In the genomic region with DNA sequence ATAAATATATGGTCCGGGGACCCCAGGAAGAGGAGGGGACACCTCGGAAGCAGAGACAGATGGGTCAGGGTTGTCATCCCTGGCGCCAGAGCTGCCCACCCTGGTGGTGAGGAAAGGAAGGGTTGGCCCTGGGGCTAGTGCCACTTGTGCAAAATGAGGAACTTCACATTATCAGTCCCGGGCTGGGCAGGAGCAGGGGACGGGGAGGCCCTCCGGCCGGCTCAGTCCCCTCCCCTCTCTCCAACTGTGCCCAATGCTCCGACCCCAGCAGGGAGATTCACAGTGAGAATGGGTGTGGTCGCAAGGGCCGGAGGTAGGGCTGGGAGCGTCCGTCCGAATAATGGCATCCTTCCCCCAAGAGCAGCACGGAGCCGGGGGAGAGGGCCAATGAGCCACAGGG, we compare ENCODE assay signal across 8 mouse cellular contexts. TPM values are rescaled to one million over a fixed set of nuclear protein-coding genes. Genes with fewer than 3 reads are reported as not detected.
DNase-seq lines count a peak whose midpoint lies in the region; ATAC-seq lines count a peak whose summit lies in the region.

No protein-coding gene starts in this region.

- H3K4me3 ChIP-seq in lung, embryonic 16.5 days (ENCODE audit: low read length) = peak overlapping the region; percentile 75
- peak overlapping the region; percentile 60 for H3K4me3 ChIP-seq in embryonic facial prominence, embryonic 13.5 days
- H3K4me3 ChIP-seq in hindbrain, embryonic 16.5 days (ENCODE audit: low read length) = peak overlapping the region; percentile 34
- peak overlapping the region; percentile 24 for H3K4me3 ChIP-seq in neural tube, embryonic 14.5 days (ENCODE audit: low read depth, low read length)

- peak overlapping the region; percentile 49; the same call in 1 of the 2 replicates for H3K27ac ChIP-seq in lung, embryonic 16.5 days (ENCODE audit: low read length)
- H3K27ac ChIP-seq in embryonic facial prominence, embryonic 13.5 days = no peak overlapping the region
- no peak overlapping the region for H3K27ac ChIP-seq in hindbrain, embryonic 16.5 days (ENCODE audit: low read depth, low read length)
- H3K27ac ChIP-seq in neural tube, embryonic 14.5 days (ENCODE audit: low read depth, low read length) = no peak overlapping the region

- H3K27me3 ChIP-seq in lung, embryonic 16.5 days (ENCODE audit: control insufficient read depth, insufficient read depth, low read depth, low read length) = peaks cover 27% of the 10 kb centered on the region
- H3K27me3 ChIP-seq in embryonic facial prominence, embryonic 13.5 days = peaks cover 75% of the 10 kb centered on the region
- peaks cover 58% of the 10 kb centered on the region for H3K27me3 ChIP-seq in hindbrain, embryonic 16.5 days (replicated peaks; ENCODE audit: control insufficient read depth, insufficient read depth, low read length)
- peaks cover 51% of the 10 kb centered on the region for H3K27me3 ChIP-seq in neural tube, embryonic 14.5 days (ENCODE audit: control insufficient read depth, insufficient read depth, low read length)

- H3K4me2 ChIP-seq in lung, embryonic 16.5 days (ENCODE audit: low read depth, low read length) = peak overlapping the region; percentile 87
- H3K4me2 ChIP-seq in embryonic facial prominence, embryonic 13.5 days = peak overlapping the region; percentile 94
- H3K4me2 ChIP-seq in hindbrain, embryonic 16.5 days (ENCODE audit: low read length) = peak overlapping the region; percentile 52
- peak overlapping the region; percentile 38; the same call in 1 of the 2 replicates for H3K4me2 ChIP-seq in neural tube, embryonic 14.5 days (ENCODE audit: low read depth, low read length)

- H3K36me3 ChIP-seq in lung, embryonic 16.5 days (ENCODE audit: control insufficient read depth, insufficient read depth, low read length) = peaks cover 21% of the 10 kb centered on the region
- peaks cover 47% of the 10 kb centered on the region for H3K36me3 ChIP-seq in embryonic facial prominence, embryonic 13.5 days
- H3K36me3 ChIP-seq in hindbrain, embryonic 16.5 days (ENCODE audit: control insufficient read depth, insufficient read depth, low read length) = peaks cover 9% of the 10 kb centered on the region
- peaks cover 20% of the 10 kb centered on the region; the same call in 1 of the 2 replicates for H3K36me3 ChIP-seq in neural tube, embryonic 14.5 days (ENCODE audit: control insufficient read depth, insufficient read depth, low read length)

- 15% methylated on average over 15 of the region's 15 CpGs for WGBS in lung, embryonic 16.5 days
- 18% methylated on average over 15 of the region's 15 CpGs for WGBS in embryonic facial prominence, embryonic 13.5 days
- WGBS in hindbrain, embryonic 16.5 days = 20% methylated on average over 15 of the region's 15 CpGs
- WGBS in neural tube, embryonic 14.5 days = 15% methylated on average over 15 of the region's 15 CpGs

- H3K9ac ChIP-seq in lung, embryonic 16.5 days (ENCODE audit: low read length) = peak overlapping the region; percentile 87
- peak overlapping the region; percentile 74; the same call in 1 of the 2 replicates for H3K9ac ChIP-seq in embryonic facial prominence, embryonic 13.5 days
- no peak overlapping the region for H3K9ac ChIP-seq in hindbrain, embryonic 16.5 days (ENCODE audit: low read depth, low read length)
- H3K9ac ChIP-seq in neural tube, embryonic 14.5 days (replicated peaks; ENCODE audit: low read depth, low read length) = no peak overlapping the region

- no peak for ATAC-seq in lung, embryonic 16.5 days (ENCODE audit: low read depth)
- ATAC-seq in embryonic facial prominence, embryonic 13.5 days (ENCODE audit: insufficient number of reproducible peaks, insufficient read depth, low FRiP score, low TSS enrichment, low read depth) = no peak
- ATAC-seq in hindbrain, embryonic 16.5 days = no peak
- ATAC-seq in neural tube, embryonic 14.5 days (ENCODE audit: low read depth) = no peak

- H3K4me1 ChIP-seq in lung, embryonic 16.5 days (replicated peaks; ENCODE audit: control insufficient read depth, insufficient read depth, low read length) = peaks cover 45% of the 10 kb centered on the region
- peaks cover 56% of the 10 kb centered on the region for H3K4me1 ChIP-seq in embryonic facial prominence, embryonic 13.5 days
- H3K4me1 ChIP-seq in hindbrain, embryonic 16.5 days (ENCODE audit: control insufficient read depth, insufficient read depth, low read depth, low read length) = peaks cover 30% of the 10 kb centered on the region
- peaks cover 23% of the 10 kb centered on the region for H3K4me1 ChIP-seq in neural tube, embryonic 14.5 days (ENCODE audit: control insufficient read depth, insufficient read depth, low read length)

- no peak for DNase-seq in lung, adult 18-20 months
- DNase-seq in left cerebral cortex, adult 11 months (ENCODE audit: low spot score) = no peak
- DNase-seq in retina, embryonic 14.5 days (ENCODE audit: low spot score) = no peak
- no peak for DNase-seq in adrenal gland, adult 8-10 months

- H3K9me3 ChIP-seq in lung, embryonic 16.5 days (ENCODE audit: control insufficient read depth, low read length) = no peaks in the 10 kb centered on the region
- H3K9me3 ChIP-seq in embryonic facial prominence, embryonic 13.5 days = no peaks in the 10 kb centered on the region
- no peaks in the 10 kb centered on the region for H3K9me3 ChIP-seq in hindbrain, embryonic 16.5 days (ENCODE audit: control insufficient read depth, low read length)
- H3K9me3 ChIP-seq in neural tube, embryonic 14.5 days (ENCODE audit: control insufficient read depth, low read length) = no peaks in the 10 kb centered on the region

RNA-seq across cellular contexts. Expression of a gene that starts 4.6 kb away (rescaled TPM):
- polyA plus RNA-seq in lung, embryonic 16.5 days (2015; fragmentation: Nextera tagmentation; extraction: Ambion mirVana) = 8.4 and 8.5 TPM in 2 replicates
- 8.2 and 9.7 TPM in 2 replicates for polyA plus RNA-seq in embryonic facial prominence, embryonic 13.5 days (2015; fragmentation: Nextera tagmentation; extraction: Ambion mirVana)
- 1.9 and 2.2 TPM in 2 replicates for polyA plus RNA-seq in hindbrain, embryonic 16.5 days (2015; fragmentation: Nextera tagmentation; extraction: Ambion mirVana)
- 0.33 and 2.6 TPM in 2 replicates for polyA plus RNA-seq in neural tube, embryonic 14.5 days (2014; fragmentation: Nextera tagmentation; extraction: Ambion mirVana)
- total RNA-seq in adrenal gland, adult 8-10 months (2022) = 10 to 100 TPM in 2 of 4 experiments, 1 to 10 TPM in 2; 7.7 to 16.5 (median 11.4) TPM

RNA-seq across cellular contexts. Expression of a gene that starts 13.9 kb away (rescaled TPM):
- polyA plus RNA-seq in lung, embryonic 16.5 days (2015; fragmentation: Nextera tagmentation; extraction: Ambion mirVana) = 24.0 and 24.2 TPM in 2 replicates
- 28.7 and 30.4 TPM in 2 replicates for polyA plus RNA-seq in embryonic facial prominence, embryonic 13.5 days (2015; fragmentation: Nextera tagmentation; extraction: Ambion mirVana)
- 14.4 and 14.5 TPM in 2 replicates for polyA plus RNA-seq in hindbrain, embryonic 16.5 days (2015; fragmentation: Nextera tagmentation; extraction: Ambion mirVana)
- 15.3 and 20.7 TPM in 2 replicates for polyA plus RNA-seq in neural tube, embryonic 14.5 days (2014; fragmentation: Nextera tagmentation; extraction: Ambion mirVana)
- 10 to 100 TPM; 22.3 to 28.9 (median 25.9) TPM for total RNA-seq in adrenal gland, adult 8-10 months (2022)

RNA-seq across cellular contexts. Expression of a gene that starts 26.3 kb away (rescaled TPM):
- 17.1 and 17.9 TPM in 2 replicates for polyA plus RNA-seq in lung, embryonic 16.5 days (2015; fragmentation: Nextera tagmentation; extraction: Ambion mirVana)
- 20.8 and 24.5 TPM in 2 replicates for polyA plus RNA-seq in embryonic facial prominence, embryonic 13.5 days (2015; fragmentation: Nextera tagmentation; extraction: Ambion mirVana)
- 15.4 and 15.7 TPM in 2 replicates for polyA plus RNA-seq in hindbrain, embryonic 16.5 days (2015; fragmentation: Nextera tagmentation; extraction: Ambion mirVana)
- 11.4 and 15.6 TPM in 2 replicates for polyA plus RNA-seq in neural tube, embryonic 14.5 days (2014; fragmentation: Nextera tagmentation; extraction: Ambion mirVana)
- total RNA-seq in adrenal gland, adult 8-10 months (2022) = 10 to 100 TPM; 32.3 to 46.1 (median 44.7) TPM

RNA-seq across cellular contexts. Expression of a gene that starts 28.8 kb away (rescaled TPM):
- polyA plus RNA-seq in lung, embryonic 16.5 days (2015; fragmentation: Nextera tagmentation; extraction: Ambion mirVana) = 2.0 and 2.9 TPM in 2 replicates
- 6.0 and 7.1 TPM in 2 replicates for polyA plus RNA-seq in embryonic facial prominence, embryonic 13.5 days (2015; fragmentation: Nextera tagmentation; extraction: Ambion mirVana)
- polyA plus RNA-seq in hindbrain, embryonic 16.5 days (2015; fragmentation: Nextera tagmentation; extraction: Ambion mirVana) = 10.6 and 10.7 TPM in 2 replicates
- polyA plus RNA-seq in neural tube, embryonic 14.5 days (2014; fragmentation: Nextera tagmentation; extraction: Ambion mirVana) = 12.7 and 16.0 TPM in 2 replicates
- 10 to 100 TPM; 39.9 to 74.9 (median 58.7) TPM for total RNA-seq in adrenal gland, adult 8-10 months (2022)

Comparison
In these comparisons a context has a peak if more than half of its experiments do, and no peak if none do; other contexts are left out.
1. H3K4me2 ChIP-seq: peak in every context shown above with its lines; median percentile 94 in embryonic facial prominence, embryonic 13.5 days; 87 in lung, embryonic 16.5 days; 52 in hindbrain, embryonic 16.5 days; 38 in neural tube, embryonic 14.5 days.
2. H3K4me3 ChIP-seq: peak in every context shown above with its lines; median percentile 75 in lung, embryonic 16.5 days; 60 in embryonic facial prominence, embryonic 13.5 days; 34 in hindbrain, embryonic 16.5 days; 24 in neural tube, embryonic 14.5 days.
3. H3K9ac ChIP-seq: peak in lung, embryonic 16.5 days (single experiment) and embryonic facial prominence, embryonic 13.5 days (single experiment); none in hindbrain, embryonic 16.5 days (single experiment) and neural tube, embryonic 14.5 days (single experiment).